Mouse (Mus musculus) adrenal gland (tissue): ENCODE results near the gene Gm28845.

ENCODE experiments used
- intact Hi-C: fragments of 180-260 bp; cut with DNase I; formaldehyde crosslinking; loops from one replicate; pipeline ENCODE4 v1.15.1; 2025
- long read RNA-seq, 2 experiments: library from polyadenylated mRNA; unstranded; transcript quantifications; one replicate each; pipeline ENCODE4 v2.0.0; 2020; ENCODE audit warnings: borderline replicate concordance in 1 of 2; ENCODE audit not compliant: insufficient replicate concordance in 1 of 2

Gene Gm28845
- long read RNA-seq, experiment 1, result 0 reads
- long read RNA-seq, experiment 2, result 0 reads

DNA sequence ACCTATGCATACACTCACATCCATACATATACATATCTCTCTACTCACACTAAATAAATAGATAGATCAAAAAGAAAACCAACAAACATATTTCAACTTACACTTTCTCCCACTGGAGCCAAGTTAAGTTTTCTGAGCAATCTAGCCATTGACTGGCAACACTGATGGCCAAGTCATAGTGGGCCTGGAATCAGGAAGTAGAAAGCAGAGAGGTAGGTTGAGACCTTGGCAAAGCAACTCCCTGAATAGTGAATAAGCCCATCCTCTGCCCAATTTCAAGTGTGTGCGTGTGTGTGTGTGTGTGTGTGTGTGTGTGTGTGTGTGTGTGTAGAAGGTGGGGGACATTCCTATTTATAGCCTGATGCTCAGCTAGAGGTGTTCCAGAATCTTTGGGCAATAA, at the start of gene Gm28845:
Gene Gm28845, minus strand, starts transcription at position 121 of the 400 bp plus-strand sequence.
- intact Hi-C loops, result no loop called here

DNA sequence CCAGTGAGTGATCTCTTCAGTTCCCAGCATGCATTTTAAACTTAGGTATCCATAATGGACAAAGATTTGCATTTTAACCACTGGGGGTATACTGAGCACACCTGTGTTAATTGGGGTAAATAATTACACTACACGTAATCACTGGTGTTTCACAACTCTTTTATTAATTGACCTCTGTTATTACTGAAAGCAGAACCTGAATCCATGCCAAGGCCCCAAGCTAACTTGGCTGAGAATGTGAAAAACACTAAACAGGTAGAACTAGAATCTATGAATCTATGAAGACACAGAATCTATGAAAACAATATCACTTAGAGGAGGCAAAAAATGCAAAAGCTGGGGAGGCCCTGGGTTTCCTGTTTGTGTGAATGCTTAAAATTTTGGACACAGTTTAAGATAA, 48.1 kb upstream of the Gm28845 start:
- intact Hi-C loops, result no loop called here

DNA sequence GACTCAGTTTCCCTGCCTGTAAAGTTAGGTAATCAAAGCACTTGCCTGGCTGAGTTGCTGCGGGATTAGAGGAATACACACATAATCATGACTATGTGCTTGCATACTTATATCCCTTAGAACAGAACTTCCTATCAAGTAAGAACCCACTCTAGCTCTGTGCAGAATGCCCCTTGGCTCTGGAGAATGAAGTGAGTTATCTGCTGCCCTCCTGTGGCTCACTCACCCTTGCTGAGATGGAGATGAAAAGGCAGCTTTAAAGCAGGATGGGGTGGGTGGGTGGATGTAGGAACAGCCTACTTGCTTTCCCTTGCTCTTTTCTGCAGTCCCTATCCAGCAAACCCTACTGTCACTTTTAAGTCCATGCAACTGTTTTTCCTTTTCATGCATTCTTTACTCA, 42.9 kb upstream of the Gm28845 start:
- intact Hi-C loops, result no loop called here

DNA sequence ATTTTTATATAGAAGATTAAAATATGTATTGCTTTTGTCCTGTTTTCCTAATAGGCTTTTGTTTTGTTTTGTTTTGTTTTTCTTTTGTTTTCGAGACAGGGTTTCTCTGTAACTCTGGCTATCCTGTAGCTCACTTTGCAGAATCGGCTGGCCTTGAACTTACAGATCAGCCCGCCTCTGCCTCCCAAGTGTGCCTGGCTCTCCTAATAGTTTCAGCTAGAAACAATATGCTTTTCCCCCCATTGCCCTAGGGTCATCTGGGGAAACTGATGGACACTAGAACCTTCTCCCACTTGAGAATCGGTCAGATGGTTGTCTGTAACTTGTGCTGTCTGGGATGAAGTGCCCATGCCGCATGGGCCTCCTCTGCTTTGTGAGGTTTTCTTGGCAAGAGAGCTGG, 36.8 kb upstream of the Gm28845 start:
- intact Hi-C loops, result no loop called here

DNA sequence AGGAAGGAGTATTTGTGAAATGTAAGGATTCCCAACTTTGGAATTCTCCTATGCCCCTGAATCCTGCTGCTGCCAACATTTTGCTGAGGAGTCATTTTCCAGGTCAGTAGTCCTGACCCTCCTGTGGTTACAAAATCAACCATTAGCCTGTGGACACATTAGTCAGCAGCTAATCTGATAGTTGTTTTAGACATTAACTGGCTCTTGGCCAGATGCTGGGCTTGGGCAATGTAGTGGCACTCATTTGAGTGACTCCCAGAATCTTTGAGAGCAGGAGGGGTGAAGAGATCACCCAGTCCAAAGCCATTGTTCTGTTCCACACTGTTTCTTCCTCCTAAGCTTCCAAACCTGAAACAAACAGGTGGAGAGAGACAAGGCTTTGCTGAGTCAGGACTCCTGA, 35.5 kb upstream of the Gm28845 start:
- intact Hi-C loops, result no loop called here

DNA sequence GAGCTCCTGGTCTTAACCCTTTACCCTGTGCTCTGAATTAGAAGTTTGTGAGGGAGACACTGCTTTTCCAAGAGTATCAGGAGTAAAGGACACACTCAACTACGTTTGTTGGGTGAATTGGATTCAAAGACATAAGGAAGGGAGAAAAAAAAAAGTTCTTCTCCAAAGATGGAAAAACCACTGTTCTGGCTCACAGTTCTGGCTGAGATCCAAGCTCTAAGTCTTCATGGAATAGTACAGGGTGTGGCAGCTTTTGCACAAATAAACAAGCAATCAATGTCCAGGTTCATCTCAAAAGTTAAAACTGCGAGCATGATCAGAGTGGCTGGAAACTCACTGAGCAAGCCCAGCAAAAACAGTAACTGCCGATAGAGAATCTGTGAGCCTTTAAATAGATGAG, 28.6 kb upstream of the Gm28845 start:
- intact Hi-C loops, result no loop called here

DNA sequence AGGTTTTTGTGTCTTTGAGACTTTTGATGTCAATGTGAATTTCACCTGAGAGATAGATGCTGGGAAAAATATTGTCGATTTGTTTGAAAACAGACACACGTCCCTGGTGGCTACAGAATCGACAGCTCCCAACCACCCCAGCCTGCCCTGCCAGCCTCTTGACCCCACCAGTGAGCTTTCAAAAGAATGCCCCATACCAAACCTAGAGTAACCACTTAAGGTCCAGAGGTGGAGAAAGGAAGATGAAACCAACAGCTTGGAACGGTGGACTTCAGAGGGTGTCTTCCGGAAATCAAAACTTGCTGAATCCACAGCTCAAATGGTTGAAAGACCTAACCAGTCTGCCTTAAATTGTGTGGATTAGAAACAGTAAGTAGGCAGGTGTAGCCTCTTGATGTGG, 28.0 kb upstream of the Gm28845 start:
- intact Hi-C loops, result no loop called here

DNA sequence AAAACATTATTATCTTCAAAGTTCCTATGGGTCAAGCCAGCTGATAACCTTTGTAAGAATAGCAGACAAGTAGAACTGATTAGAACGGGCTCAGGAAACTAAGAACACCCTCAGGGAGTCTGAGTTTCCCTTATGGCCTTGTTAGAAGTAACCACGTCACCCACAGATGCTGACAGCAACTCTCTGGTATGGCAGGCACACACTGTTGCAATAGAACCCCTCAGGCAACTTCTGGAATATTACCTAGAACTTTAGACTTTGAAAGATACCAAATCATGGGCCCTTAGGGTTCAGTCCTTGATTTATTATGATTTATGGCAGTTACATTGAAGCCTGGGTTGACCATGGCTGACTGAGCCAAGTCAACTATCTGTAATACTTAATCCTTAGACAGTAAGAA, 27.2 kb upstream of the Gm28845 start:
- intact Hi-C loops, result no loop called here

DNA sequence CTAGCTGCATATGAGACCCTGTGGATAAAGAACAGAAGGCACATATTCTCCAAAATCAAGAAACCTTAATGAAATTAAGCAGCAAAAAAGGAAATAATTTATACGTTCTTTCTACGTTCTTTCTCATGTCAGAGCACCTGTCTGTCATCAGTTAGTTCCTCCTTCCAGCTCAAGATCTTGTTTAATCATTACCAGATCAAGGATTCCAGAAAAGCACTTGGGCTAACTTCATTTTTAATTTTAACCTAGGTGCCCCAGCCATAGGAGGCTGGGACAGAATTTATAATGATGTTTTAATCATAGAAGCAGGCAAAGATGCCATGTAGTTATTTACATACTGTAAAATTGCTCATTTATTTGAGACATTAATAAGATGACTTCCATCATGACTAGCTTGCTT, 25.4 kb upstream of the Gm28845 start:
- intact Hi-C loops, result no loop called here

DNA sequence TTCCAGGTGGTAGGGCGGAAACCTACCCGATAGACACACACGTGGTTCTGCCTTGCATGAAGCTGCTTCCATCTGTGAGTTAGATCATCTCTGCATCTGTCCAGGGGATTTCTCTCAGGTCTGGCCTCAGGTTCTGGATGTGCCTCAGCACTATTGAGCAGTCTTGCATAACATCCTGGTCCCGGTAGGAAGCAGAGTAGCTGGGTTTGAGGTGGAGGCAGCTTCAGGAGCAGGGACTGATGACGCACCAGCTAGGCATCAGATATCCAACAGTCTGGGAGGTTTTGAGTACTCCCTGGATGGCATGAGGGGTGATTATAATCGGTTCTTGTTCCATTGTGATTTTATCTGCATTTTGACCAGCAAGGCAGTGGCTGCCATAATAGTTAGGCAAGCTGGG, 18.2 kb upstream of the Gm28845 start:
- intact Hi-C loops, result no loop called here

DNA sequence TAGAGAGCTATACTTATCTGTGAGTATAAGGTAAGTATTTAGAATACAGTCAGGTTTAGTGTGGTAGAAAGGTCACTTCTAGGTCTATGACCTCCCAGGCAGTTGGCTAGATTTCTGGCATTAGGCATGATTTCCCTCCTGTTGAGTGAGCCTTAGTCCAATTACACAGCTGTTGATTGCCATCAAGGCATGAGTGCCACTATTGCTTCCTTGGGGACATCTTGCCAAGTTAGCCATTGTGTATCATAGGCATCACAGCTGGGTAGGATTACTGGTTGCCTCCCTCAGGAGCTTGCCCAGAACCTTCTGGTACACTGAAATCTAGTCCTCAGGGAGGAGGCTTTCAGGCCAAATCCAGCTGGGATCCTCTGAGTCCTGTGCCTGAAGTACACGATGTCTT, 13.5 kb upstream of the Gm28845 start:
- intact Hi-C loops, result no loop called here

DNA sequence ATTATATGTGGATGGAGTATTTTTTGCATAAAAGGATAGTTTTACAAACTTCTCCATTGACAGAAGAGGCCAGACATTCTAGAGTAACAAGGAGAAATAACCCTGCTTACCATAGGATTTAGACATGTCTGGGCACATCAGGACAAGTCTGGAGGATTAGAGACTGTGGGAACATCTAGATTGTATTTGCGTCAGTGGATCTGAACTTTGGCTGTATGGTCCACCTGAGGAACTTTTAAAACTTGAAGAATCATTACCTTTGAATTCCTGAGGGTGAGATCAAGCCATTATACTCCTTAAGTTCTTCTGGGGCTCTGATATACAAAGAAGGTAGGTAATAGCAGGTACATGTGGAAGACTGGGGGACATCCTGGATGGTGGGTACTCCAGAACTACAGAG, 12.3 kb upstream of the Gm28845 start:
- intact Hi-C loops, result no loop called here

DNA sequence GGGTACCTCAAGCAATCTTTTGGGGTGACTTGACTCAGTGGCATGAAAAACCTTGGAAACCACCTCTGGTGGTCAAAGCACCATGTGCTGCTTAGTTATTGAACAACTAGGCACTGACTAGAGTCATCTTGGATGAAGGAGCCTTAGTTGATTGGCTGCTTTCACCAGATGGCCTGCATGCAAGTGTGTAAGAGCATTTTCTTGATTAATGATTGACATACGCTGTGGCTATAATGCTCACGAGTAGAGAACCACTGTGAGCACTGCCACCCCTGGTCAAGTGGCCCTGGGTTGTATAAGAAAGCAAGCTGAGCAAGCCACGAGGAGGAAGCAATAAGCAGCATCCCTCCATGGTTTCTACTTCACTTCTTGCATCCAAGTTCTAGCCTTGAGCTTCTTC, 10.9 kb upstream of the Gm28845 start:
- intact Hi-C loops, result no loop called here

DNA sequence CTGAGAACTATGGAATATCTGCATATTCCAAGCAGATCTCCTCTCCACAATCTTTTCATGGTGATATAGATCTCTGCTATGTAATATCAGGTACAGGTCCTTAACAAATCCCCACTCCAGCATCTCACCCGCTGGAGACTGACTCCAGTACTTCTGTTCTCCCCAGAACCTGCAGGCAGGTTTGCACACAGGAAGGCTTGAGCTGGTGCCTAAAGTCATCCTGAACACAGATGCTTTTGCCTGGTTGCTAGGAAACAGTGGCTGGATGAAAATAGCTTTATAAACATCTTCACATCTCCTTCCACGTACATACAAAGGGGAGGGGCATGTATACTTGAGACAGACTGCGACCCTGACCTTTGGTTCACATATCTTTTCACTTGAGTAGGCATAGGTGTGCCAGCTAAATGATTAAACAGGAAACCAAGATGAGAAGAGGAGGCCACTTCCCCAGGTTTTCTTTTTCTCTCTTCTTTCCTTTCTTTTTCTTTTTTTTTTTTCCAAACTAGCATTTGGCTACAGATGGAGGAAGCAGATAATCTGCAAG, 10.3 kb upstream of the Gm28845 start:
- intact Hi-C loops, result no loop called here

DNA sequence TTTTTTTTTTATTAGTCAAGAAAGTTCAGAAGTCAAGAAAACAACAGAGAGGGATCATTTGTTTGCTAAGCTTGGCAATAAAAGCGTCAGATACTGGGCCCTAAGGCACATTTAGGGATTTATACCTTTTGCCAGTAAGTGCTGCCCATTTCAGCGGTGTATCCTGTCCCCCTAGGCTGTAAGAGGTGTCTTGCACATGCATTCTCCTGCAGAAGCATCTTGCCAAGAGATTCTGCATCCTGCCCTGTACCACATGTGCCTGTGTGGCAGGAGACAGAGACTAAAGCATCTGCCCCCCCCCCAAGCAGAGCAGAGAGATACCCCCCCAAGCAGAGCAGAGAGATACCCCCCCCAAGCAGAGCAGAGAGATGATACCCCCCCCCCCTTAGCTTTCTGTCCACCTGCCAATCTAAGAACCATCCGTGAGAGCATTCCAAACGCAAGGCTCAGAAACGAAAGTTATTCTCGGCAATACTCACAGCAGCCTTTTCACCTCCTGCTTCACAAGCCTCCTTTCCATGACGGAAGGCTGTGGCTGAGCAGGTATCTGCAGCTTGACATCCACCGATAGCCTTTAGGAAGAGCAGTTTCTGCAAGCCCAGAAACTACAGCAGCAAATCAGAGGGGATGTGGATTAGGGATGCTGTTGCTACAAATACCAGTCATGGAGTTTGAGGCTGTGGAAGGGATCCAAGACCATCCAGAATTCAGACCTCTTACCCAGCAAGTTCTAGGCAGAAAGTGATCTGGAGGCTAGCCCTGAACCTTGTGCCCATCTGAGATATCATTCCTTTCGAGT, 3.4 kb upstream of the Gm28845 start, which contains the start of gene D630023F18Rik:
Gene D630023F18Rik, minus strand, starts transcription at position 641 of the 799 bp plus-strand sequence.
- intact Hi-C loops, result no loop called here

DNA sequence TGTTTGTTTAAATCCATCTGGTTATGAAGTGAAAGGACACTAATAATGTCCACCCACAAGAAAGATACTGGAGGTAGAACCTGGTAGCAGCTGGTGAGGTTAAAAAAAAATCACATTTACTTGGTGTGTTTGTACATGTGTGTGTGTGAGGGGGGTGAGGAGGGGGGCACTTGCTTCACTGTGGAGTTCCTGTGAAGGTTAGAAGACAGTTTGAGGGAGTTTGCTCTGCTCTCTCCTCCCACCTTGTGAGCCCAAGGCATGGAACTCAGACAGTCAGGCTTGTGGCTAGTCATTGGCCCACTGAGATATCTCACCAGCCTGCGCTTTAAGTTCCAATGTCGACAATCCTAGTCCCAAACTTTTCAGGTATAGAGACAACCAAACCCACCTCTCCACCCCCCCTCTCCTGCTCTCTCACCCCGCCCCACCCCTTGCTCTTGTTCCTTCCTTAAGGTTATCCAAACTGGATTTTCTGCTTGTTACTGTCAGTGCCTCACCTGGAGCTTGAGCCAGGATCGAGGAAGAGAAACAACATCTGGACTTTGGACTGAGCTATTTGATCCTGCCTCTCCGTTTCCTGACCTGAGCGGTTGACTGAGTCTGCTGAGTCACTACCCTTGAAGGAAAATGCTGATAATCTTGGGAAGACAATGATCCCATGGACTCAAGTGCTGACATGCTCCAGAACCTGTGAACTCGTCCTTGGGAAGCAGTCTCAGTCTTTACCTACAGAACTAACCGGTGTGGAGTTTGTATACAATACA, 1.0 kb downstream of the Gm28845 start:
- intact Hi-C loops, result no loop called here

DNA sequence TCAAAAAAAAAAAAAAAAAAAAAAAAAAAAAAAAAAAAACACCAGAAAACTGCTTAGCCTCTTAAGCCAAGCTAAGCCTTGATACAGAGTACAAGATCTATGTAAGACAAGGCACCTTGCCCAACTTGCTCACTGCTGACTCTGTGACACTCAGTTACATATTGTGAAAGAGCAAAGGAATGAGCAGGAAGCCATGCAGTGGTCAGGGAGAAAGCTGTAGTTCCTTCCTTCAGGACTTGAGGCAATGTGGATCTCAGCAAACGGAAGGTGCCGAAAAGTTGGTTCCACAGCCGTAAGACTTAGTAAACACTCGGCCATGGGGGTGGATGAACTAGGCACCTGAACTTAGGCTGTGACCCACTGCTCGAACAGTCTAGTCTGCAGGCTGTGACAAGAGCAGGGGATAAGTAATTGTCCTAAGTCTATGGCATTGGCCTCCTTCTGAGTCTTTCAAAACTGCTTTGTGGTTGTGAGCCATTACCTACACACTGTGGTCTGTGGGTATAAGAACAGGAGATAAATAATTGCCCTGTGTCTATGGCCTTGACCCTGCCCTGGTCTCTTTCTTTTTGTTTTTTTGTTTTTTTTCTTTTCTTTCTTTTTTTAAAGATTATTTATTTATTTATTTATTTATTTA, 5.7 kb downstream of the Gm28845 start:
- intact Hi-C loops, result loop anchor here (2.0 kb wide), 1 partner anchor 65 kb away; no protein-coding TSS in a partner anchor

DNA sequence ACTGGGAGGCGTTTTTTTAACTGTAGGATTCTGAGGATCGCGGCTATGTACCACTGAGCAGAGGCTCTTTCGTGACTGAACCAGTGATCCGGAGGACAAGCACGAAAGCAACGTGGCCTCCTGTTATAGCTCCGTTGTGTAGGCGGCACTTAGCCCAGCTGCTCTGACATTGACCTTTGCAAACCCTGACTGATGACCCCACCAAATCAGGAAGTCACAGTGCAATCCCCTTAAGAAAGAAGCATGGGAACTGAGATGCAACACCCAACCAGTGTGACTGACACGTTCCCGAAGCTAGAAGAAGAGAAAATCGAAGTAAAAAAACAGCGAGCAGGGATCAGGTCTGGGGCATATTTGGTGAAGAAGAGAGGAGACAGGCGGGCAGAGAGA, 6.6 kb downstream of the Gm28845 start:
- intact Hi-C loops, result loop anchor here (2.0 kb wide), 1 partner anchor 66 kb away; no protein-coding TSS in a partner anchor

DNA sequence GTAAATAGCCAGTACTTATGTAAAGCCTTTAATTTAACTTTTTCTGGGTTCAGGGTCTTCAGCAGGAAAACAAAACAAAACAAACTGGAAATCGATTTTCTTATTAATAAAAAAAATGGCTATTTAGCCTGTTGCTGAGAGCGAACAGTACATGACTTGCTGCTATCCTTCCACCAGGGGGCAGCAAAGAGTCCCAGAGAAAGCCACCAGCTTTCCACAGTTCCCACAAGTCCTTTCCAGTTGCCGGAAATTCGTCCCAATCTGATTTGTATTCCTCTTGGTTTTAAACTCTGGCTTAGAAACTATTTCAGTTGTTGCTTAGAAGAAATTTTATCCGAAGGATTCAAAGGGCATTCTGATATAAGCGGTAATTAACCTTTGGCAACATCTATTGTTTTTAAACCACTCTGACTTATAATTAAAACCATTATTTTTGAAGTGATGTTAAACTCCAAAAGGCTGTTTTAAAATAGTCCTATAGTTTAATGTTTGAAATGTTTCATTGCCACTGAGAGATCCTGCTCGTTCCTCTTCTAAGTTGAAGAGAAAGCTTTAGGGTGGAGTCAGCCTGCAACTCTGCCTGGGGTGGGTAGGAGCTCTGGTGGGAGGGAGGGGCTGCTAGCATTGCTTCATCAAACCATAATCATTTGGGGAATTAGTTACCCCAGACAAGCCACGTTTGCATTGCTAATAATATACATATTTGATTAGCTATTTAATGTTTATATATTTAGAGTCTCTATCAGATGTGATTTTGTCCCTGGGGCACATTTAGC, 7.1 kb downstream of the Gm28845 start:
- intact Hi-C loops, result loop anchor here (2.0 kb wide), 1 partner anchor 67 kb away; no protein-coding TSS in a partner anchor

DNA sequence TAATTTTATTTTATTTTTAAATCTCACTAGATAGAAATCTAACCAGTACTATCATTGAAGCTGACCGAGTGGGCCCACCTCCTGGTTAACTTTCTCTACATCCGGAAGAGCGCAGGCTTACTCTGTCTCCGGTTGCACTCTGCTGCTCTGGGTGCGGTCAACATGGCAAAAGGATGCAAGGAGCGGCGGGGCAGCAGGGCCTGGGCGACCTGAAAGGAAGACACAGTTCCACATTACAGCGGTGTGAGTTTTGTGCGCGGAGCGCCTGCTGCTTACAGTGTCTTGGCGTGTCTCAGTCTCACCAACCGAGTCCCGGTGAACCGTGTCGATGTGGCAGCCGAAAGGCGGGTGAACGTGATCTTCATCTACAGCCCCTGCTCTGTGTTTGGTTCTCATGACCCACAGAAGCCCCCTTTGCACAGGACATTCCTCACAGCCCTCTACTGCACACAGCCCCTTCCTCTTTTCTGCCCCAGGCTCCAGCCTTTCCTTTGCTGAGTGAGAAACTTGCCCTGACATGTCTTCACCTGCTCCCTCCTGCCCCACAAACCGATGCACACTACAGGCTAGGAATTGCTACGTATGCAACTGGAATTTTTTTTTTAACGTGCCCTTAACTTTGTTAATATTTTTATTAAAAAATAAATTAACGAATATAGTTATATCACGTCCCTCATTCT, 9.5 kb downstream of the Gm28845 start:
- intact Hi-C loops, result no loop called here
